Mouse (Mus musculus): ENCODE measurements around the gene Gm9844.
A peak's percentile ranks its signal among the peaks of the same experiment; 100 is the strongest.
"Not testable (repeated sequence)": the region's sequence is repeated elsewhere in the genome, so short reads cannot be mapped to it uniquely, and the experiment has no call there.

Gm9844 gene

DNA sequence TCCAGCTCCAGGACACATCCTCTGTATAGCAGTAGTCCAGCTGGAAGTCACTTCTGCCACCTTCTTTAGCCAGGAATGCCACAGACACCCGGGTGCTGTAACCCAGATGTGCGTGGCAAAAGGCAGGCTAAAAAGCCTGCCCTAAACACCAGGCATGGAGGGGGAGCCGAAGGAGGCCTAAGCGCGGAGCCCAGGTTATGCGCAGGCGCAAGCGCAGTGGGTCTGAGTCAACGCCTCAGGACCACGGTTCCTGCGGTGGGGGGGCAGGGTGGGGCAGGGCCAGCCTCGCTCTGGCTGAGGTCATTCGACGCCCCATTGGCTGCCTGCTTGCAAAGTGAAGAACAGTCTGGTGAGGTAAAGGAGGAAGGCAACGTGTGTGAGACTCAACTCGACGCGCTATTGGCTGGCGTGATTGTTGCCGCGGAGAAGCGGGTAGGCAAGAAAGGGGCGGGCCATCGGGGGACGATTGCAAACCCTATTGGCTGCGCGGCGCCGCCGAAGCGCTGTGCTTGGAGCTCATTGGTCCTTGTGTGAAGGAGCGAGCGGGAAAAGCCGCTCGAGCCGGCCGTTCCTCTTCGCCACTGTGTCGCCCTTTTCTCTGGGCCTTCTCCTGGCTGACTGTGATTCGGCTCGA, 7.6 kb downstream of the Gm9844 start, which contains the start of the genes Lypd4 and Dmrtc2:
Gene Lypd4 (minus strand): TSS at position 410 of the 634 bp plus-strand sequence.
Gene Dmrtc2 (plus strand): TSS at position 526 of the 634 bp plus-strand sequence.
- DNase-seq: no peak

DNA sequence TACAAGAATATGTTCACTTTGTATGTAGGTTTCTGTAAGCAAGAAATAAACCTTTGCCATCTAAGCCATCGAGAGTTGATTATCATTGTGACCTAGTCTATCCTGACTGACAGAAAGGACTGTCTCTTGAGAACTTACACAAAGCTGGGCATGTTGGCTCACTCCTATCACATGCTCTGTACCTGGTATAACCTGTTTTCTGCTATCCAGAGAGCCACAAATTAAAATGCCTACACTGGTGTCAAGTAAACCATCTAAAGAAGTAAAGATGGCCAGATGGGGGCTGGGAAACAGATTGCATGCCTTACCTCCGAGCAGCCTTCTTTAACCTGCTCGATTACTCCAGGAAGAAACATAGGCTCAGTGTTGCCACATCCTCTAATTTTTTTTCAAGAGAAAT, 15.6 kb downstream of the Gm9844 start:
- DNase-seq: no peak

DNA sequence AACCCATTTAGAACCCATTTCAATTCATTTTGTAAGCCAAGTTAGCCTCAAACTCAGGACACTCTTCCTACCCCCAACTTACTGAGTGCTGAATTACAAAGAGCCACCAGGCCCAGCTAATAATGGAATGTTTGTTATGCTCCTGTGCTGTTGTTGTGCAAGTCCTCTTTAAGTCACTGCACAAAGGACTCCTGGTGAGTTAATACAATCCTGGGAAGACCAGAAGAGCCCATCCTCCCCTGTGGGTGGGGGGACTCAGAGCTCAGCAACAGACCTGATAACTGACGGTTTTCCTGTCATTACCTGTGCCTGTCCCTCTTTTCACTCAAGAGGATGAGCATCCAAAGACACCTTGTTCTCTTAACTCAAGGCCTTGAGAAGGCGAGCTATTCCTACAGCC, 17.6 kb downstream of the Gm9844 start:
- DNase-seq: no peak

- DNase-seq: no peak
Measured at GRCm38 (mm10) chr7:24882416-24883199, 20.6 kb downstream of the Gm9844 start.

DNA sequence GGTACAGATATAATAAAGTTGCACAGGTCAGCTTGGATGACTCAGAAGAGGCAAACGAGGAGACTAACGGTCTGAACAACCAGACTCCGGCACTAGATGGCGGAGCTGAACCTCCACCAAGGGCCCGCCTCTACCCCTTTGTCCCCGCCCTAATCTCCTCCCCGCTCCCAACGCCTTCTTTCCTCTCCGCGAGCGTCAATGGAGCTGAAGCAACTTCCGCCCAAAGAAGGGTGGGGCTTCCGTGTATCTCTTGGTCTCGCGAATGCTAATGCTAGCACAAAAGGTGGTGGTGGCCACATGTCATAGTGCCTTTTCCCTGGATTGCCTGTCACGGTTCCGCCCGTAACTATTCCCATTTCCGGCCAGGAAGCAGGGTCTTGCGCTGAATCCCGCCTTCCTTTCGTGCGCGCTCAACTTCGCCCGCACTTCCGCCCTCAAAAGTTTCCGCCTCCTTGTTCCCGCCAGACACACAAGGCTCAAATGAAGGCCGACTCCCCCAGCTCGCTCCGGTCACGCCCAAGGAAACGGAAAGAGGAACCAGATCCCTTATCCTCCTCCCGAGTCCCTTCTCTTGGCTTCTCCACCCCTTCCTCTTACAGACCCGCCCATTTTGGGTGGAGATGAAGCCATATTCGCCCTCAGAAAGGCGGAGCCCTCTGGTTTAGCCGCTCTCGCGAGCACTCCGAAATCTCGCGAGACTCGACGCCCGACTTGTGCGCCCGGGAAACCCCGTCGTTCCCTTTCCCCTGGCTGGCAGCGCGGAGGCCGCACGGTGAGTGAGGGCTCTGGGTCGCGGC, 22.1 kb downstream of the Gm9844 start, which contains the start of gene Rps19:
Gene Rps19 (plus strand): TSS at position 476 of the 797 bp plus-strand sequence.
- DNase-seq: peak; percentile 99

DNA sequence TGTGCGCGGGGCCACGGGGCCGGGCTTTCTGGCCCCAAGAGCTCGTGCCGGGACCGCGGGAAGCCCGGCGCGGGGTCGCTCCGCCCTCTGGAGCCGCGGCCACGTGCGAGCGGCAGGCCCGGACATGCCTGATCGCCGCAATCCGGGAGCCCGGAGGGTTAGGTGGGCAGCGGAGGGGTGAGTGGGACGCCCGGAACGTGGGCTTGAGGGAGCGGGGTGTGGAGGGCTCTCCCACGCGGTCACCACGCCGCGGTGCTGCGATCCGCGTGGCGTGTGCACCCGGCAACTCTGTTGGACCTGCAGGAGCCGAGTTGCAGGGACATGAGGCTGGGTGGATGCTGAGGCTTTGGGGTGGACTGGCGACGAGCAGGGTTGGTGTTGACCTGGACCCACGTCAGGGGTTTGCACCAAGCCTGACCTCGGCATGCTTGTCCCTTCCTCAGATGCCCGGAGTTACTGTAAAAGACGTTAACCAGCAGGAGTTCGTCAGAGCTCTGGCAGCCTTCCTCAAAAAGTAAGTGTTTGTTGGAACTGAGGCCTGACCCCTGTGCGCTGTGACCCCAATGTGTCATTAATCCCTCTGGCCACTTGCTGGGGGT, 22.8 kb downstream of the Gm9844 start:
- no peak for DNase-seq

DNA sequence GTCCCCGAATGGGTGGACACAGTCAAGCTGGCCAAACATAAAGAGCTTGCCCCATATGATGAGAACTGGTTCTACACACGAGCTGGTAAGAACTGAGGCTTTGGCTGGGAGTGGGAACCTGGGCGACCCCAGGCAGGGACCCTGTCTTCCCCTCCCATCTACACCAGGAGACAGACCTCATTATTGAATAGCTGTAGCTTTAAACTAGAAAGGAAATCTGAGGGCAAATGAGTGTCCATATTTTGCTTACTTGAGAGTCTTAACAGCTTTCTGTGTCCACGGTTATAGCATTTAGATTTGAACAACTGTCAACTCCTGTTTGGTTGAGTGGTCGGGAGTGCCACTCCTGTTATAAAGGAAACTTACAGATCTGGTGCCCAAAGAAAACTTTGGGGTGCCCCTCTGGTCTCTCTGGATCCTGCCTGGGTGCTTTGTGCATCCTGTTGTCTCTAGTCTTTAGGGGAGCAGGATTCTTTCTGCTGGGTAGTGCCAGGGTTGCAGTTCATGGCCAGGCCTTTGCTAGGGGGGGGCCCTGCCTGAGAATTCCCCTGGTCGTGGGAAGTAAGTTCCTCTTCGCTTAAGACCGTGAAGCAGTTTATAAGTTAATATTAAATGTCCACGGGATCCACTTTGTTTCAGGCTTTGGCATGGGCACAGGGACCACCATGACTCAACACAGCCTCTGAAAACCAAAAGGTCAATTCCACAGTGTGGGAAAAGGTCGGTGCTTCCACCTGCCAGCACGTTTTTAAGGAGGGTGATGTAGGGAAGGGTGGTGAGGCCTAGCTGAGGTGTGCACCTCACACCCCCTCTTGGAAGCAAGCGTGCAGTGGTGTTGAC, 23.7 kb downstream of the Gm9844 start:
- no peak for DNase-seq

- DNase-seq: no peak
Measured at GRCm38 (mm10) chr7:24886308-24886633, 24.3 kb downstream of the Gm9844 start.

DNA sequence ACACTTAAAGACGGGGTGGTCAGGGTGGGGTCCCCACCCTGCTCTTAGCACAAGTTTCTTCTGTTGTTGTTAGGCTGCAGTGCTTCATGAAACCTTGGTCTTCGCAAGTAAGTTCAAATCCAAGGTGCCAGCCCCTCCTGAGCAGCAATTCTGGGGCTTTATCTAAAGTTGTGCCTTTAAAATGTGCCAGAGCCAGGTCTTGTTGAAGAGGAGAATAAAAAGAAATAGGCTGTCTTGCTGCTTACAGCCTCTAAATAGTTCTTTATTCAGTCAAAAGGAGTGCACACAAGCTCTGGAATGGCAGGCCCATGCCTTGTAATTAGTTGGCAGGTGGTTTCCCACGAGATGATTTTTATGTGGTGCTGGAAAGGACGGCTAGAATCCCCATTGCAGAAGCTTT, 25.1 kb downstream of the Gm9844 start:
- DNase-seq: no peak

DNA sequence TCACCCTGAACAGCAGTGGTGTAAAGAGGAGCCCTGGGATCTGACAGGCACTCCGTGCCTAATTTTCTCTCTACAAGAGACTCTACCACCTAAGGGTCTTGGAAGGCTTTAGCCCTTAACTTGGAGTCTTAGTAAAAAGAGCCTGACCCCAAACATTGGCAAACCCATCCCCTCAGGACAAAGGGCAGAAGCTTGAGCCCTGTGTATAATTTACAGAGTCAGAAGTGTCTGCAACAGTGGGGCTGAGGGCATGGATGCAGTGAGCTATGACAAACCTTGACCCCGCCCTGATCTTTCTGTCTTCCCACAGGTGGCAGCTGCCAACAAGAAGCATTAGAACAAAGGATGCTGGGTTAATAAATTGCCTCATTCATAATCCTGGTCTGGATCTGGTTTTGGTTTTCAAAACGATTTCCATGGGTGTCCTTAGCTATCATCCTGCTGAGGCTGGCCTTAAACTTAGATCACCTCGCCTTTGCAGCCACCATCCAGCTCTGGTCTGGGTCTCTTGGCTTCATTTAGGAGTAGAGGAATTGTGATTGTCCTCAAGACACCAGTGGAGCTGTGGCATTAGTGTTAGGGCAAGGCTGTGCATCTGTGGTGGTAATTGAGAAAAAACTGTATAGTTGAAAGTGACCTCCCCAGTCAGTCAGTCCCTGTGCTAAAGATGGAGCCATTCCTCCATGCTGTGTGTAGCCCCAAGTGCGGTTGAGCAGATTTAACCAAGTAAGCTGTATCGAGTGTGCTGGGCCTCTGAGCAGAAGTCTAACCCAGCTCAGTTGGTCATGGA, 27.6 kb downstream of the Gm9844 start:
- no peak for DNase-seq

GRCm38 (mm10) chr7:24890281-24891216, 28.5 kb downstream of the Gm9844 start:
- DNase-seq: peak; percentile 82

DNA sequence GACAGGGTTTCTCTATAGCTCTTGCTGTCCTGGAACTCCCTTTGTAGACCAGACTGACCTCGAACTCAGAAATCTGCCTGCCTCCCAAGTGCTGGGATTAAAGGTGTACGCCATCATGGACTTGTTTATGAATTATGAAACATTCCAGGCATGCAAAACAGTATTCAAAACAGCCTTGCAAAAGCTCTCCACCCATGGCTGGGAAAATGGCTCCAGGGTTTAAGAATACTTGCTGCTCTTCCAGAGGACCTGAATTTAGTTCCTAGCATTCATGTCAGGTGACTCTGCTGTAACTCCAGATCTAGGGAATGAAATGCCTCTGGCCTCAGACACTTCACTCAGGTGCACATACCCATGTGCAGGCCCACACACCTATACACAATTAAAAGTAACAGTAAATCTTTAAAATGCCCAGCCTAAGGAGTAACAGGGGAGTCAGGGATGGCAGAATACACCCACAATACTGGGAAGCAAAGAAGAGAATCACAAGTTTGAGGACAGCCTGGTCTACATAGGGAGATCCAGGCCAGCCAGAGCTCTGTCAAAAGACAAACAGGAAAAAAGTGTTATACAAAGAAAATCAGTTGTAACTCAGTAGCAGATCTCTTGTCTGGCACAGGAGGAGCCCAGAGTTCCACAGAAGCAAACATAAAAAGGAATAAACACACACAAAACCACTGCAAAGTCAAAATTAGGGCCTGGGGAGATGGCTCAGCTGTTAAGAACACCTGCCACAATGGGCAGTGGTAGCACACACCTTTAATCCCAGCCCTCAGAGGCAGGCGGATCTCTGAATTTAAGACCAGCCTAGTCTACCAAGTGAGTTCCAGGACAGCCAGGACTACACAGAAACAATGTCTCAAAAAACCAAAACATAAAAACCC, 29.5 kb downstream of the Gm9844 start:
- DNase-seq: no peak

DNA sequence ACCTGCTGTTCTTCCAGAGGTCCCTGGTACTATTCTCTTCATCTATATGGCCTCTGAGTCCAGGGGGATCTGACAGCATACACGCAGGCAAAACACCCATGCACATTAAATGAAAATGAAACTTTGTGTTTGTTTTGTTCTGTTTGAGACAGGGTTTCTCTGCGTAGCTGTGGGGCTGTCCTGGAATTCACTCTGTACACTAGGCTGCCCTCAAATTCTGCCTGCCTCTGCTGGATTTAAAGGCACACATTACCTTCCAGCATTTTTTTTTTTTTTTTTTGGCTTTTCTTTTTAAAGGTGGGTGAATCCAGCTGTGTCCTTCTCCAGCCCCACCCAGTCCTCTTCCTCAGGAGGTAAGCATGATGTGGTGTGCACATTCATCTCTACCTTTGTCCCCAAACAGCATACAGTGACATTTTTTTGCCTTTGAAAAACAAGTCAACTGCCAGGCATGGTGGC, 30.1 kb downstream of the Gm9844 start:
- DNase-seq: no peak

- not testable (repeated sequence) for DNase-seq
Measured at GRCm38 (mm10) chr7:24895749-24896148, 33.7 kb downstream of the Gm9844 start.

DNA sequence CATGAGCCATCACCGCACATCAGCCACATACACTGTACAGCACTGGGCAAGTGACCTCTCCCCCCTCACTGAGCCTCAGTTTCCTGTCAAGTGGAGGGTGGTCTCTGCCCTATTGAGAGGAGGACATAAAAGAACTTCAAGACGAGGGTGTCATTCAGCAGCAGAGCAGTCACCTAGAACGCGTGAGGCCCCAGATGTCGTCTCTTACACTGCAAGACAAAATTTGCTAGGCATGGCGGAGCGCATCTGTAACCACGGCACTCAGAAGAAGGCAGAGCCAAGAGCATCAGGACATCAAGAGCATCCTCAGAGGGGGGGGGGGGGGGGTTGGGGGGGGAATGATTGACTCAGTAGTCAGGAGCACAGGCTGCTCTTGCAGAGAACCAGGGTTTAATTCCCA, 34.3 kb downstream of the Gm9844 start:
- DNase-seq: no peak

DNA sequence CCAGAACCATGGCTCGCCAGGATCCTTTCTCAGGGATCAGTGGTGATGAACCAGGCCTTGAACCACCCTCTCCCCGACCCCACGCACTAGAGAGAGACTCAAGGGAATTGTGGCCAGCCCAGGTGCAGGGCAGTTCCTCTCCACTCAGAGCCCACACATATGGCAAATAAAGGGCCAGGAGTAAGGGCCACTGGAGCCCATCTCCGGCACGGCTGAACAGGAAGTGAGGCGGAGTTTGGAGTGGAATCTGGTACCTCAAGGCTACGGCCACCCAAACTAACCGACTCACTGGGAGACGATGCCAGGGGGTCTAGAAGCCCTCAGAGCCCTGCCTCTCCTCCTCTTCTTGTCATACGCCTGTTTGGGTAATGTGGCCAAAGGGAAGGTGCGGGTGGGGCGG, 35.2 kb downstream of the Gm9844 start, which contains the start of gene Cd79a:
Gene Cd79a (plus strand): TSS at position 158 of the 400 bp plus-strand sequence.
- DNase-seq: no peak

- DNase-seq: no peak
Measured at GRCm38 (mm10) chr7:24897959-24898358, 35.9 kb downstream of the Gm9844 start.

DNA sequence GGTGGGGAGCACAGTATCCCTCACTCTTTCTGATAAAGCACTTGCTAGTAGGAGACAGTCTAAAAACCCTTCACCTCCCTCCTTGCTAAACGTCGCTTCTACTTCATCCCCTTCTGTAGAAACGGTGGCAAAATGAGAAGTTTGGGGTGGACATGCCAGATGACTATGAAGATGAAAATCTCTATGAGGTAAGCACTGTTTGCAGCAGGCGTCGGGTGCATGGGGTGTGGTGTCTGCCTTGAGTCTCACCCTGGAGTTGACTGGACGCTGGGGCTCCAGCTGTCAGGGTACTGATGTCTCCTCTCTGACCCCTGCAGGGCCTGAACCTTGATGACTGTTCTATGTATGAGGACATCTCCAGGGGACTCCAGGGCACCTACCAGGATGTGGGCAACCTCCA, 39.1 kb downstream of the Gm9844 start:
- DNase-seq: no peak

DNA sequence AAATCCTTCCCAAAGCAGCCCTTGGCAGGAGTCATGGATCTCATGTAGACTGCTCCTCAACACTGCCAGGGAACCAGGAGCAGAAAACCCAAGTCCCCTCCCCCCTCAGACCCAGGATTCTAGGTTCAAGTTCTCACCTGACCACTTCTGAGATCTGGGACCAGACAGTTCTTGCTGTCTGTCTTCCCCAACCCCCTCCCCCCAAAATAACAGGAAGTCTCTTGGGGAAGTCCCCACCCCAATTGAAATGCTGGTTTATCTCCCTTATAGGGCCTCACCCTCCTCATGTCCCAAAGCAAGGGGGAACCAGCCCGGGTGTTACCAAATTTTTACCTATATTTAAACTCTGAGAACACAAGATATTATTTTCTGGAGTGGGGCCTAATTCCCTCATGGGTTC, 39.8 kb downstream of the Gm9844 start:
- DNase-seq: no peak

All from liver (tissue).